Mouse (Mus musculus) left cerebral cortex, postnatal 14 days (tissue): ENCODE results near the gene Vangl1. TPM values are rescaled to one million over a fixed set of nuclear protein-coding genes. Genes with fewer than 3 reads are reported as not detected.

ENCODE experiments used
- DNase-seq, 2 experiments: peaks; one replicate each; pipeline ENCODE4 v3.0.0; 2021 to 2022; ENCODE audit warnings: low spot score in 2 of 2, mixed read lengths in 1 of 2
- intact Hi-C: fragments of 180-260 bp; cut with DNase I; formaldehyde crosslinking; loops from one replicate; pipeline ENCODE4 v1.15.1; 2025
- total RNA-seq, 2 experiments: library from RNA; stranded (reverse); gene quantifications; 2 replicates each; pipeline ENCODE4 v1.2.3; 2021

Gene Vangl1
- total RNA-seq, 2 experiments from 2014 or later: 5.3 to 6.6 TPM

DNA sequence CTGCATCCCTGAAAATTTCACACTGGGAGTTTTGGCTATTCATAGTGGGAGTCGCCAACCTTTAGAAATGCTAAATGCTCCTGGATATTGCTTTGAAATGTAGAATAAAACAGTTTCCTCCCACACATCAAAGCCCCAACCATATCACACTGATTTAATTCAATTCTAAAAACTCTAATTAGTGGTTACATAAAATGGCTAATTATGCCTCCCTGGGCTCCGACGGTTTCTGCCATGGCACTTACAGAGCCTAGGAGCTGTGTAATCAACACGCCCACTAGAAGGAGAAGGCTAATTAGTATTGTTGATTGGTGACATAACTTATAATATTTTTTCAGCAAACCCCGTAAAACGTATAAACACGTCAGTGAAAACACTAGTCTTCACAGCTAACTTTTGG, 1.4 kb downstream of the Vangl1 start:
- intact Hi-C loops: no loop called here
- peak in 1 of 2 experiments; percentile 13 for DNase-seq

DNA sequence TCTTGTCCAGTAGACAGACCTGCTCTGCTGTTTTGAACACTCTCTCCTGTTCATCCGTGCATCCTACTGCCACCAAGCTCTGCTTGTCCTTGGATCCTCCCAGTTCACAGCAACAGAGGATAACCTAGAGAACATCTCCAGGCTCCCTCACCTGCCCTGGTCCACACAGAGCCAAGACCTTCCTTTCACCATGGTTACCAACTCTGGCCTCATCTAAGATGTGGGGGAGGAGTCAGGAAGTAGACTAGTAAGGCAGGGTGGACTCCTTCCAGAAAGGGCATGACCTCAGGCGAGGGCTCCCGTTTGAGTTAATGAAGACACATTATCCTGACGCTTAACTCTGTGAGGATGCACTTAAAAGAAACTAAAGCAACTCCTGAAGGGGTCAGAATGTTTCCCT, 4.5 kb downstream of the Vangl1 start:
- intact Hi-C loops: no loop called here
- no peak for DNase-seq

DNA sequence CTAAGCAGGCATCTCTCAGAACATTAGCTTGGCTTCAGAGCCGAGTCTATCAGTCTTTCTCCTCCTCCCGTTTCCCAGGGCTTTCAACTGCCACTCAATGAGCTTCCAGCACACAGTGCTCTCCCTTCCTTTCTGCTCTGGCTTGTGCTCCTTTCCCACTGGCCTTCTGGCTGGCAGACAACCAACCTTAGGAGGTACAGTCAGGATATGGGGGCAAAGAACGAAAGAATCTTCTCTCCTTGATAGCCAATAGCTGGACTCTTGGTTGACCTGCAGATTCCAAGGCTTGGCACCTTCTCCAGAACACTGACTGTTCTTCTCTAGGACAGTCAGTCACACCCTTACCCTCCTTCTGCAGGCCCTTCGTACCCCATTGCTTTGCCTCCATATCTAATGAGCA, 5.3 kb downstream of the Vangl1 start:
- no peak for DNase-seq
- intact Hi-C loops: no loop called here

DNA sequence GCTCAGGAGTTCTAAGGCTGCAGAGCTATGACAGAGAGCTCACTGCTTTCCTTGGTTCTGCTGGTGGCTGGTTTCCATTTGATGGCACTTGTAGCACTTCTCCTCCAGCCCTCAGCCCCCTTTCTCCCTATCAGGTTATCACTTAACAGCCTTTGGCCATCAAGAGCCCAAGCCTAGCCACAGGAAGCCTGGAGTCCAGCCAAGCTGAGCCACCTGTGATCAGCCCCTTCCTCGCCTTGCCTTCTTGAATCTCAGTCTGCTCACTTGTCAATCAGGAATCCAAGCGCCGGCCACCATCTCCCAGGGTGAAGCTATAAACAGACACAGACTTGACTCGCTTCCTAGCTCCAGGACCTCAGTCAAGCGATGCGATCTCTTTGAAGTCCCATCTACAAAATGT, 6.0 kb downstream of the Vangl1 start:
- intact Hi-C loops: no loop called here
- DNase-seq: no peak

DNA sequence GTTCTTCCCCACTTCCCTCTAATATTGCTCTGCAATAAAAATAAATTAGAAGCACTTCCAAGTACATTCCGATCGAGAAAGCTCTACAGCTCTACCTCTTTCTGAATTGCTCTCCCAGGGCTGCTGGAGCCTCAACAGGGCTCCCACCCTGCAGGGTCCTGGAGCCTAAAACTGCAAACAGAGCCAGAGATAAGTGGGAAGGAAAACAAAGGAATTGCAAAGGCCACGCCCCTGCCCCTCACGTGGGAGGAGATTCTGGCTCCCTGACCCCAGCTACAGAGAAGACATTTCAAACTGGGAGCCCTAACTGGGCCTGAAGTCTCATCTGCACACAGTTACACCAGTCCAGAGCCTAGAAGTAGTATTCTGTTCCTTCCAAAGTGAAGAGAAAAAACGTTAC, 6.7 kb downstream of the Vangl1 start:
- no peak for DNase-seq
- intact Hi-C loops: no loop called here

DNA sequence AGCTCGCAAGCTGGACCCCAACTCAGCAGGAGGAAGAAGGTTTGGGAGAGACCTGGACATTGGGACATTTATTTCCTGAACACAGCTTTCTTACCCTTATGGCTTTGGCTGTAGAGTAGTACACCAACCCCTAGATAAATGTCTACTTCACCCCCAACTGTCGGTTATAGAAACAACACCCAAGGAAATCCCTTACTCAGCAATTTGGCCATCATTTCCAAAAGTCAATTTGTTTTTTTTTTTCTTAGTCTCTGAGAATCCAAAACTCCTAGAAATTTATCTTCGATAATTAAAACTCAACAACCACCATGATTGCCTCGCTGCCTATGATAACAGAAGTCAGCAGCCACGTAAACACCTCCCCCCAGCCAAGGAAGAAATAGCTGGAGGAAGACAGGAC, 7.3 kb downstream of the Vangl1 start:
- intact Hi-C loops: no loop called here
- DNase-seq: no peak

DNA sequence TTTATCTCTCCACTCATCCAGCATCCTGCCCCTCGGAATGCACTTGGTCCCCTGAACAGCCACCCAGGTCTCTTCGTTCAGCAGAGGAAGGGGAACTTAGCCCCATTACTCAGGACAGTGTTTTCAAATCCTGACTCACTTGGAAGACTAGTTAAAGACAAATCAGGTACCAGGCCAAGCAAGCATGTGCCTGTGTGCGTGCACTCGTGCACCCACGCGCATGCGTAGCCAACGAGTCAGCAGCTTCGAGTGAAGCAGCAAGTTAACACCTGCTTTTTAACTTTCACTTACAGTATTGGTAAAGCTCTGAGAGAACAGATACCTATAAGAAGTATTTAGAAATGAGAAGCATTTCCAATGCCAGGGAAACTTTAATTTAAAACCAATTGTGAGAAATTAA, 8.3 kb downstream of the Vangl1 start:
- intact Hi-C loops: no loop called here
- DNase-seq: no peak

DNA sequence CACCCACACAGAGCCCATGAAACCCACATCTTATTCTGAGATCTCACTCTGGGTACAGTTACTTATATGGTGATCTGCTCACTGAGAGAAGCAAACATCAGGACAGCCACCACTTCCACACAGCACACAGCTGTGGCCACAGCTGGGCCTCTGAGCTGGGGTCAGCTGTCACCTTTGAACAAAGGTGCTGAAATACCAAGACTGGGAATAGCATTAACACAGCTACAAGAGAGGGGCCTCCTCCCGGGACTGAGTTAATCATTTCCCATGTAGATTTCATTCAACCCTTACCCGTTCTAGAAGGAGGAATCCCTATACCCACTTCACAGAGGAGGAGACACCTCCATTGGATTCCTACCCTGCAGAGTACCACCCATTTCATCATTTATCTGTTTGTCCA, 8.7 kb downstream of the Vangl1 start:
- intact Hi-C loops: no loop called here
- DNase-seq: no peak

DNA sequence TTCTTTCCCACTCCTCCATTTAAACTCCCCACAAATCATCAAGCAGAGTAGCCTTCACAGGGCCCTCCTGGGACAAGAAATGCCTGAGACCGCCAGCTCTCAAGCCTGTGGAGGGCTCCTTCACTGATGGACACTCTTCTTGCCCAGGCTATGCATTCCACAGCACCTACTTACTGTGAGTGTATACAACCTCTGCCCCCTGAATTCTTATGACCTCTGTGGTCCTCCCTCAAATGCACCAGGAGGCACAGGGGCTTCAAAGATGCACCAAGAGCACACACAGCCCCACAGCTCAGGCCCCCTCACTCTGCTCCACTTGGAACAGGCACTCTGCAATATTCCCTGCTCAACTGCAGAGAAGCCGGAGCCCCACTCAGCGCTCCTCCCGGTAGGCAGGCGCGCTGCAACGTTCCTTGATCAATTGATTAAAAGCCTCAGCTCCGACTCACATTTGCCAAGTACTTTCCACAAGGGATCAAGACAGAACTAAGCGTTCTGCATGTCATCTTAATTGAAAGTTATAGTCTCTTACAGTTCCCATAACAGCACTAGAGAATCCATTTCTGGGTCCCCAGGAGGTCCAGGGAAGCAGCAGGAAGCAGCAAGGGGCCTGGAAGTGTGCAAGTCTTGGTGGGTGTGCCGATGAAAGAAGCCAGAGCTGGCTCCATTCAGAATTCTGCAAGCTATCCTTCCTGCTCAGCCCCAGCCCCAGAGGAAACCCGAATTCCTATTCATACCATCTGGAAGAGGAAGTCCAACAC, 10.0 kb downstream of the Vangl1 start:
- intact Hi-C loops: no loop called here

DNA sequence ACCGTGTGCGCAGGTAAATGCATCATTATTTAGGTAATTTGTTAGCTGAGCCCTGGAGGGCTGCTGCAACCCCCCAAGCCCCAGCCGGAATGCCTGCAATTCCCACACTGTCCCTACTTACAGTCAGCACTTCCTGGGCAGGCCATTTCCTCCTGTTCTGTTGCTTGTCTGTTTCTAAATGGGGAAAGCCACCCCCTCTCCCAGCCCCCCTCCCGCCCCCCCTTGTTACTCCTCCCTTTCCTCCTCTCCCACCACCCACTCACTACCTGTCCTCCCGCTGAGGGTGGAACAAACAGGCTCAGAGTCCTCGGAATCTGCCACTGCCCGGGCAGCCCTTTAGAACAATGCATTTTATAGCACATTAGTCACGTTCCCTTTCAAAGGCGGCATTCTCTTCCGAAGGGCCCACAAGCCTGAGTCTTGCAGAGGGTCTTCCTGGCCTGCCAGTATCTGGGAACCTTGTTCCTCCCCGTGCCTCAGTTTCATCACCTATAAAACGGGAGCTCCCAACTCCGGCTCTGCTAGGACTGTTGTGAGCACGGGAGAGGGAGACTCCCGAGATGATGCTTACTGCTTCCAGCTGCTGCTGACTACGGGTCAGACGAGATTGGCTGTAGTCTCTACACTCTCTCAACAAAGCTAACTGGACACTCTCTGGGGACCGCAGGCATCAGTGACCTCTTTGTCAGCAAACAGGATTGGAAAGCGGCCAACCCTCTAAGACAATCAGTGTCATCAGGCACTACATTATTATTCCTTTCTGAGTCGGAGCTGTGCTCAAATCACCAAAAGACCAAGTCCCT, 10.8 kb downstream of the Vangl1 start:
- intact Hi-C loops: no loop called here
- DNase-seq: no peak

More for the DNA sequence above, 10.0 kb downstream of the Vangl1 start:
- DNase-seq: peak in 1 of 2 experiments; percentile 20

DNA sequence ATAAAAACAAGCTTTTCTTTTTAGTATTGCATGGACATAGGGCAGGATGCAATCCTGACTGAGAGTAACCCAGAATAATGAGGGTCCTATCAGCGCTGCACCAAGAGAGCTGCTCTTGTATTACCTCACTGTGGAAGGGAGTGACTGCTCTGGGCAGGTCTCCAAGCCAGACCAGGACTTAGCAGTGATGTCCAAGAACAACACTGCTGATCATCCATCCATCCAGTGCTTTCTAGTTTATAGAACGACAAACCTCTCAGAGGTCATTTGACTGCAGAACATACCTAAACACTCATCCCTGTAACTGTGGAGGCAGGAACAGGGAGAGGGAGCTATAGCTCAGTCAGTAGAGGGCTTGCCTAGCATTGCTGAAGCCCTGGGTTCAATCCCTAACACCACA, 11.9 kb downstream of the Vangl1 start:
- intact Hi-C loops: no loop called here
- no peak for DNase-seq

DNA sequence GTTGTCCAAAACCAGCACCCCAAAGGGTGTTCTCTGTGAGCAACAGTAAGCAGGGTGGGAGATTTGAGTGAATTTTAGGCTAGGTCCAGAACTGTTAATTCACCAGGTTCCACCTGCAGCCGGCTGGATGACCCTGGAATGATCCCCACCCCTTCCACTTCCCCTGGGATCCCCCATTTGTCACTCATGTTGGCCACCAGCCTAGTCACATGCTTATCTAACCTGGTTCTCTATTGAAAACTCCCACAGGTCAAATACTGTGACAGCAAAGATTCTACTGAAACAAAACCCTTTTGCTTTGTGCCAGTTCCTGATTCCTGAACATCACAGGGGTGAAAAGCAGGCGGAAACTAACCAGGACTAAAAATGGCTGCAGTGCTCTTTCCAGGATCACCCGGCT, 12.9 kb downstream of the Vangl1 start:
- DNase-seq: no peak
- intact Hi-C loops: no loop called here

DNA sequence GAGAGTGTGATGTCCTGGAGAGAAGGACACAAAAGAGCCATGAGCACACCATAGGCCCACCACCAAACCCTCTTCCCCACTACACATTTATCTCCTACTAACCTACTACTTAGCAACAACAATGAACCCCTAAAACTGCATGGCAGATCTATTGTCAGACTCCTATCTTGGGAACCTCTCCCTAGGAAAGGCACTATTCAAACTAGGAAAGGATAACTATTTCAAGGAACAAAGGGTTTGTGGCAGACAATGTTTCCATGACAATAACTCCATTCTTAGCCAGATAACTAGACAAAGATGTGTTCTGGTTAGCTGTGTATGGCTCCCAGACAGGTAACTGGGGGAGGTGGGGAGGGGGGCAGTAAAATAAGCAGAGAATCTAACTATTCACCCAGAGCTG, 13.9 kb downstream of the Vangl1 start:
- DNase-seq: no peak
- intact Hi-C loops: no loop called here

DNA sequence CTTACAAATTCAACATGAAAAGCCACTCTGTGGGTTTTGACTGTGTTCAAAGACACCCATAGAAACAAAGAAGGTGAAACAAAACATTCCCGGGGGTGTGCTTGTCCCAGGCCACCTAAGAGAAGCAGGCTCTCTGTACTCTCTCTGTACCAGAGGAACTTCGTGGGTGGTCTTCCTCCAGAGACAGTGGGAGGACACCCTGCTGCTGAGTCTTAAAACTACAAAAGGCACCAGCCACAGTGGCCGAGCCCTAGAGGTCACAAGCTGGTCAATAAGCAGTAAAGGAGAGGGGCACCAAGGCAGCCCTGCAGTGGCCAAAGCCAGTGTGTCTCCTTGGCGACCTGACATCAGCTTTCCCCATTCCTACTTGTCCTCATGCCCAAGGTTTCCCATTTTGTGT, 14.5 kb downstream of the Vangl1 start:
- intact Hi-C loops: no loop called here
- no peak for DNase-seq

DNA sequence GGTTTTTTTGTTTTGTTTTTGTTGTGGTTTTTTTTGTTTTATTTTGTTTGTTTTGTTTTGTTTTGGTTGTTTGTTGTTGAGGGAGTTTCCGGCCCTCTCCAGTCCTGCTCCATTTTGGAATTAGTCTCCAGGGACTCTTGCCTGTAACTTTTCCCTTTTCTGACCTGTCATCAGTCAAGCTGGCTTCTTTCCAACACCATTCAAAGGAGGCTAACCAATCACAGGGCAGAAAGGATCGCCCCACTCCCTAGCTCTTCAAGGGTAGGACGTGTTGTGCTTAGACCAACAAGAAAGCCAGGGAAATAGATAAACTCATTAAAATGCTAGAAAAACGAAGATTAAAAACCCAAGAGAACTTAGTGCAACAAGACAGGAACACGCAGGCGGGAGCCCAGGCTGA, 15.5 kb downstream of the Vangl1 start:
- intact Hi-C loops: loop anchor here (5.0 kb wide), 1 partner anchor 42 kb away; no protein-coding TSS in a partner anchor

DNA sequence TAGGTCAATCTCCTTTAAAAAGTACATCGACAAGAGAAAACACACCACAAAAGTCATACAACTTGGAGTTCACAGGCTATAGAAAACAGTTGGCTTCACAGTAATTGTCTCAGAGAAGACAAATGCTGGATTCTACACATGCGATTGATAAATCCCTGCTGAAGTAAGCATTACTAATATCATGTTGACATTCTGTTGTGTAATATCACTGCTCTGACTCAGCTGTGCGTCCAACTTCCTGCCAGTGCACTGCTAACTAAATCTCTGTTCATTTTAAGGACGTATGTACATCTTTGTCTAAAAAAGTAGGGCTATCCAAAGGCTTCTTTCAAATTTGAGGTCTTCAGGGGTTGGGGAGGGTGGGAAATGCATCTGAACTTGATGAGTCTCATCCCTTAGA, 17.1 kb downstream of the Vangl1 start:
- DNase-seq: no peak
- intact Hi-C loops: loop anchor here (5.0 kb wide), 1 partner anchor 40 kb away; no protein-coding TSS in a partner anchor

More for the DNA sequence above, 15.5 kb downstream of the Vangl1 start:
- DNase-seq: no peak

DNA sequence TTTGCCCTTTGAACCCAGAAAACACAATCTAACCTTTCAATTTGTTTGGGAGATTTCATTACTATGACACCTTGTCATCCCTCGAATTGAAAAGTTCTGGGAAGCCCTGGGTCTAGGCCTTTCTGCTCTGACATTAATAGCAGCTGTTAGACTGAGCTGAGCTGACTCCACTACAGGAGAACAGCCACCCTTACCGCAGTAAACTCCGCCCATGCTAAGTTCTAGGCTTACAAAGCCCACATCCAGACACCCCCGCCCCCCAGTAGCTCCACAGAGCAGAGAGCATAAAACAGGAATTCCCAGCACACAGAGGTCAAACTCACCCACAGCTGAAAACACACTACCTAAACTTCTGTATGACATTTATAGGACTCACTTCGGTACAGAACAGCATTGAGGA, 19.8 kb downstream of the Vangl1 start:
- no peak for DNase-seq
- intact Hi-C loops: loop anchor here (5.0 kb wide), 1 partner anchor 37 kb away; no protein-coding TSS in a partner anchor

DNA sequence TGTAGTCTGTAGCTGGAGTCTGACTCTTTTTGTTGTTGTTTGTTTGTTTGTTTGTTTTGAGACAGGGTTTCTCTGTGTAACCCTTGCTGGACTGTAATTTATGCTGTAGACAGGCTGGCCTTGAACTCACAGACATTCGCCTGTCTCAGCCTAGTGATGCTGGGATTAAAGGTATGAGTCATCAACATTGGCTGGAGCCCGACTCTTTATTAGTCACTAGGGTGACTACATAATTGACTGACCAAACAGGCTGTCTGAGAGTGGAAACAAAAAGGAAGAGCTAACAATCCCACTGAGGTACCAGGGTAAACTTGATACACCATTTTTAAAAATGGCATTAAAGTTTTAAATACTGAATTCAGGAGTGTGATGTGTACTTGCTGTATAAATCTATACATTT, 21.9 kb downstream of the Vangl1 start:
- no peak for DNase-seq
- intact Hi-C loops: no loop called here

DNA sequence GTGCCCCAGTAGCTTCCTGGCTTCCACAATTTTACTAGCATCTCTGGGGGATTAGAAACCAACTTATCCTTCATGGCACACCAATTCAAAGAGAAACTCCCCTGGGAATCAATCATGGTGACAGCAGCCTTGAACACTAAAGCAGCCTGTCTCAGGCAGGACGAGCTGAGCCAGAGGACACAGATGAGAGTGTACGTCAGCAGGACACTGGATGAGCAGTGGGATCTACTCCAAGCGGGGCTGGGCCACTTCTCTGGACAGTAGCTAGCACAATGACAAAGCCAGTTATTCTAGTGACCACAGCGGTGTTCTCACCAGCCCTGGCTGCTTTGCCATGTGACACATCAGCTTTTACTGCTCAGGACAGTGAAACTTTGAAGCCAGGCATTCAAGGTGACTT, 23.3 kb downstream of the Vangl1 start:
- intact Hi-C loops: no loop called here
- DNase-seq: no peak

DNA sequence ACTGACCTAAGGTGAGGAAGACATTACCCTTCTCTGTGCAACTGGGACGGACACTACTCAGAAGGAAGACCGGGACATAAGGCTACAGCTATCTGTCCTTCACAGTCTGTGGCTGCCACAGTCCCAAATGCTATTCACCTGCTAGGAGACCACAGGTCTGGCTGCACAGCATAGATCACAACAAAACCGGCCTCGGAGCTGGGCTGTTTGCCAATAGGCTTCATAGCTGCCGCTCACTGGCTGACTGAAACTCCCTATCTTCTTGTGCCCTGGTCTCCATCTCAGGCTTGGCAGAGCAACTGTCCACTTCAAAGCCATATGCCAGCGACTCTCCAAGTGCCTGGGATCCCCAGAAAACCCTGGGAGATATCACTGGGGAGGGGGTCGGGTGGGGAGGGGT, 23.7 kb downstream of the Vangl1 start:
- no peak for DNase-seq
- intact Hi-C loops: no loop called here

DNA sequence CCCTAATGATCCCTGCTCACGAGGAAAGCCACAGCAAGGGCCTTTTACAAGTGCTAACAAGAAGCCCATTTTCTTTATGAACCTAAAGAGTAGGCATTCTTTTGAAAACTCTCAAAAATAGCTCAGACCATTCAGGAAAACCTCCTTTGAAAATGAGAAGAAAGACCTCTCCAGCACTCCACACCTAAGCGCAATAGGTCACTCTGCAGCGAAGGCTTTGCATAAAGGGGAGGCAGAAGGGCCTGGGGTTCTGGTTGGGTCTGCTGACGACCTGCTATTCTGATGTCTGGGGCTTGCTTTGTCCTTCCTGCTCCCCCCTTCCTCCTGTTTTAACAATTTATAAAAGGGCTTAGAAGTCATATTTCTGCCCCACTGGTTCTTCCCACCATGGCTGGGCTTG, 24.6 kb downstream of the Vangl1 start:
- DNase-seq: no peak
- intact Hi-C loops: no loop called here
